Mouse (Mus musculus) cerebellum, adult 2 months (tissue): ENCODE data around the gene Gm15262.
A peak's percentile ranks its signal among the peaks of the same experiment; 100 is the strongest.

Experiments
- CTCF ChIP-seq: fragments of 200-500 bp; IDR thresholded peaks from 2 replicates; pipeline ENCODE4 v1.5.1; 2011; ENCODE audit warnings: low read depth, mild to moderate bottlenecking, control low read depth, low read length, moderate library complexity, borderline replicate concordance; ENCODE audit not compliant: insufficient read depth
- POLR2A ChIP-seq: fragments of 200-500 bp; IDR thresholded peaks from 2 replicates; pipeline ENCODE4 v1.6.1; 2011; ENCODE audit warnings: low read length, control low read depth, borderline replicate concordance; ENCODE audit not compliant: insufficient read depth

DNA sequence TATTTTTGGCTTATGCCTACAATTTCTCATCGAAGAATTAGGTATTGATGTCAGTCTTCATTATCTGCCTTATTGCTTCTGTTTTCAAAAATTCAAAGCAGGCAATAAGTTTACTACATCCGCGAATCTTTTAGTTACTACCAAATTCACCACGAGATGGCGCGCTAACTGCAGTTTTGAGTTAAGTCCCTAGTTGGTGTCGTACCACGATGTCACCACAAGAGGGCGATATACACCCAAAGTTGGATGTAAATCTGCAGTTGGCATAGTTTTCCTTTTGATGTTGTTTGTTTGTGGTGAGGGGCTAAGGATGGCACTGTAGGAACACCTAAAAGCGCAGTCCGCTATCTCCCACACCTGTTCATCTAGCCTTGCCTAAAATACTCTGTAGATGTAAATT, 111.9 kb downstream of the Gm15262 start:
- TF ChIP-seq POLR2A = no peak
- peak; percentile 88 for TF ChIP-seq CTCF
